Mouse (Mus musculus): Measurements from ENCODE around the gene Cep104.

DNA sequence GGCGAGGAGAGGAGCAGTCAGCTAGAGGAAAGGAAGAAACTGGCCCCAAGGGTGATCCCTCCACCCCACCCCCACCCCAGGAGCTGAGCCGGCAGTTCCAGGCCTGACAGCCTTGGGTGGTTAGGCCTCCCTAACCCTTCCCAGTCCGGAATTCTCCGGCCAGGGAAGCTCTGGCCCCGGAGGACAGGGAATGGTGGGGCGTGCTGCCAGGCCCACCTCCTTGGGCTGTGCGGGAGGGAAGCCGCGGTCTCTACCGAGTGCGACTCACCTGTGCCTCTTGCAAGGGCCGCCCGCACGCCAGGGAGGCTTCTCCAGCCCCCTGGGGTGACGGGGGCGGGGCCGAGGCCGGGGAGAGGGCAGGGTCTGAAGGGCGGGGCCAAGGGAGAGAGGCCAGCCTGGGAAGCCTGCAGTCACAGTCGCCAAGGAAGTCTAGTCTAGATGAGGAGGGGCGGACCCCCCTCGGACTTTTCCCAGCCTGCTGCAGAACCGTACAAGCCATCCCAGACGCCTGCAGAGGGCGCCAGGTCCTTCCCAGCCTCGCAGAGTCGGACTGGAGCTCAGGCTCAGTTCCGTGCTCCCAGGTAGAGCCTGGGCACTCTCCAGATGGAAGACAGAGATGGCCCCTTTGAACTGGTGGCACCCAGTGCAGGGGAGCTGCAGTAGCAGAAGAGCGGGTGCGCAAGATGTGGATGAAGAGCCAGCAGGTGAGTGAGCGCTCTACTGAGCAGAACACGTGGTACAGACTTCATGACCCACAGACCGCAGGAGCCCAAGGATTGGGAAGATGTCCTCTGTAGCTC is 50.8 kb downstream of the Cep104 start, which contains the start of gene Smim1:
- TF ChIP-seq CTCF (IDR thresholded peaks at IDR 0.05; ENCODE audit: control insufficient read depth, insufficient read depth, insufficient replicate concordance, low read depth, low read length) (peak; percentile 36; the same call in 1 of the 2 replicates), POLR2A (IDR thresholded peaks at IDR 0.05; ENCODE audit: control insufficient read depth, low read depth, low read length) (0 out of 2 replicates have a peak, but pooled peaks have one; percentile 19)

Data from testis, adult 2 months (tissue).